Mouse (Mus musculus) spleen, embryonic (tissue): ENCODE results near the gene Kdm5c.
"Not testable (repeated sequence)": the region's sequence is repeated elsewhere in the genome, so short reads cannot be mapped to it uniquely, and the experiment has no call there.

Experiments
- CTCF ChIA-PET: fragments of 350-600 bp; sonication (Branson Sonifier 250); formaldehyde crosslinking; loops from one replicate; lab custom pipeline; 2022; lab: Charles Lee

Gene Kdm5c

GRCm38 (mm10) chrX:152284746-152285145 lies 51.9 kb downstream of the Kdm5c start:
- CTCF ChIA-PET = interaction anchor here (0.6 kb wide), 1 partner anchor 19 kb away, joined by 3 read pairs; no protein-coding TSS in a partner anchor

GRCm38 (mm10) chrX:152287026-152287425 lies 54.2 kb downstream of the Kdm5c start:
- CTCF ChIA-PET = not testable (repeated sequence)

- CTCF ChIA-PET = no interaction called here
Measured at GRCm38 (mm10) chrX:152306224-152306623, 73.4 kb downstream of the Kdm5c start.

- CTCF ChIA-PET = no interaction called here
Measured at GRCm38 (mm10) chrX:152307371-152307770, 74.6 kb downstream of the Kdm5c start.

GRCm38 (mm10) chrX:152307942-152308341 lies 75.1 kb downstream of the Kdm5c start:
- CTCF ChIA-PET = no interaction called here

GRCm38 (mm10) chrX:152320535-152320934 lies 87.7 kb downstream of the Kdm5c start:
- CTCF ChIA-PET = no interaction called here

GRCm38 (mm10) chrX:152322776-152323175 lies 90.0 kb downstream of the Kdm5c start:
- CTCF ChIA-PET = no interaction called here

- CTCF ChIA-PET = no interaction called here
Measured at GRCm38 (mm10) chrX:152323584-152323983, 90.8 kb downstream of the Kdm5c start.
